Mouse (Mus musculus): ENCODE results near the gene Galm. TPM values are rescaled to one million over a fixed set of nuclear protein-coding genes. Genes with fewer than 3 reads are reported as not detected.

The Galm gene
- total and polyA plus RNA-seq, 3 experiments: 0.15 TPM; not detected in 2

GRCm38 (mm10) chr17:80088168-80088567 is 39.1 kb upstream of the Galm start:
- no peak overlapping the region for H3K9ac ChIP-seq (ENCODE audit: control insufficient read depth, low read depth, low read length, poor library complexity, severe bottlenecking)

GRCm38 (mm10) chr17:80090551-80090950 is 36.7 kb upstream of the Galm start:
- H3K4me1 ChIP-seq (ENCODE audit: control insufficient read depth in 1 of 2, insufficient read depth in 2 of 2, low read length in 2 of 2): no peaks in the 10 kb centered on the region
- no peak for DNase-seq (ENCODE audit: low read depth, low spot score)
- TF ChIP-seq POLR2AphosphoS5 (IDR thresholded peaks at IDR 0.05; ENCODE audit: borderline replicate concordance, low read depth, low read length) (no peak), EP300 (IDR thresholded peaks at IDR 0.05; ENCODE audit: low read depth in 1 of 2, low read length in 2 of 2) (no peak), RAD21 (IDR thresholded peaks at IDR 0.05; ENCODE audit: low read depth, low read length) (no peak), NELFE (IDR thresholded peaks at IDR 0.05; ENCODE audit: low read depth, low read length) (no peak), MAZ (IDR thresholded peaks at IDR 0.05; ENCODE audit: low read depth, low read length) (no peak), ETS1 (IDR thresholded peaks at IDR 0.05; ENCODE audit: low read depth, low read length) (no peak), MXI1 (IDR thresholded peaks at IDR 0.05; ENCODE audit: low read depth, low read length) (no peak), KAT2A (conservative IDR thresholded peaks at IDR 0.05; ENCODE audit: low read depth, low read length) (no peak), TAL1 (IDR thresholded peaks at IDR 0.05; ENCODE audit: low read length) (no peak), USF1 (IDR thresholded peaks at IDR 0.05; ENCODE audit: low read depth, low read length) (no peak), ELF1 (IDR thresholded peaks at IDR 0.05; ENCODE audit: low read depth, low read length) (no peak), UBTF (IDR thresholded peaks at IDR 0.05; ENCODE audit: borderline replicate concordance, insufficient read depth, low read depth, low read length) (no peak), JUND (IDR thresholded peaks at IDR 0.05; ENCODE audit: low read depth, low read length) (no peak), MEF2A (IDR thresholded peaks at IDR 0.05; ENCODE audit: extremely low read depth, insufficient replicate concordance, low read depth, low read length, poor library complexity, severe bottlenecking) (no peak), MYC (IDR thresholded peaks at IDR 0.05; ENCODE audit: low read depth, low read length) (no peak), RCOR1 (IDR thresholded peaks at IDR 0.05; ENCODE audit: low read depth, low read length) (no peak), MAX (IDR thresholded peaks at IDR 0.05; ENCODE audit: low read length) (no peak), MYB (IDR thresholded peaks at IDR 0.05; ENCODE audit: low read depth, low read length) (no peak), POLR2AphosphoS2 (IDR thresholded peaks at IDR 0.05; ENCODE audit: low read length) (no peak), HCFC1 (IDR thresholded peaks at IDR 0.05; ENCODE audit: low read depth, low read length) (no peak)
- H3K27me3 ChIP-seq (ENCODE audit: control insufficient read depth in 1 of 2, insufficient read depth in 2 of 2, low read length in 2 of 2): no peaks in the 10 kb centered on the region; a peak in 2 of 4 replicates
- no peaks in the 10 kb centered on the region for H3K36me3 ChIP-seq (ENCODE audit: control insufficient read depth in 1 of 2, insufficient read depth in 2 of 2, low read length in 2 of 2)
- no peak overlapping the region for H3K27ac ChIP-seq (ENCODE audit: control insufficient read depth, low read depth, low read length)
- no peak overlapping the region for H3K4me3 ChIP-seq (ENCODE audit: control insufficient read depth in 1 of 2, insufficient read depth in 1 of 2, low read depth in 2 of 2, low read length in 2 of 2)
- no peaks in the 10 kb centered on the region for H3K9me3 ChIP-seq (replicated peaks; ENCODE audit: insufficient read depth, low read length)
- no peak overlapping the region for H3K9ac ChIP-seq (ENCODE audit: control insufficient read depth, low read depth, low read length, poor library complexity, severe bottlenecking)
- no peaks in the 10 kb centered on the region for H3K79me2 ChIP-seq (ENCODE audit: control insufficient read depth, insufficient read depth, low read length, poor library complexity)

More at GRCm38 (mm10) chr17:80088168-80088567, 39.1 kb upstream of the Galm start:
- Histone ChIP-seq H3K27me3 (ENCODE audit: control insufficient read depth in 1 of 2, insufficient read depth in 2 of 2, low read length in 2 of 2) (no peaks in the 10 kb centered on the region), H3K4me3 (ENCODE audit: control insufficient read depth in 1 of 2, insufficient read depth in 1 of 2, low read depth in 2 of 2, low read length in 2 of 2) (no peak overlapping the region), H3K27ac (ENCODE audit: control insufficient read depth, low read depth, low read length) (no peak overlapping the region), H3K79me2 (ENCODE audit: control insufficient read depth, insufficient read depth, low read length, poor library complexity) (no peaks in the 10 kb centered on the region), H3K9me3 (replicated peaks; ENCODE audit: insufficient read depth, low read length) (no peaks in the 10 kb centered on the region), H3K4me1 (ENCODE audit: control insufficient read depth in 1 of 2, insufficient read depth in 2 of 2, low read length in 2 of 2) (no peaks in the 10 kb centered on the region), H3K36me3 (ENCODE audit: control insufficient read depth in 1 of 2, insufficient read depth in 2 of 2, low read length in 2 of 2) (no peaks in the 10 kb centered on the region)
- DNase-seq (ENCODE audit: low read depth, low spot score): no peak
- no peak for TF ChIP-seq SMC3 (IDR thresholded peaks at IDR 0.05; ENCODE audit: low read depth, low read length)
- TF ChIP-seq MAX (IDR thresholded peaks at IDR 0.05; ENCODE audit: low read length): no peak
- TF ChIP-seq CTCF (IDR thresholded peaks at IDR 0.05 in 2 of 3, conservative IDR thresholded peaks at IDR 0.05 in 1 of 3; ENCODE audit: control insufficient read depth in 1 of 3, insufficient read depth in 1 of 3, low read depth in 2 of 3, low read length in 3 of 3, poor library complexity in 1 of 3, severe bottlenecking in 1 of 3): no peak
- no peak for TF ChIP-seq RAD21 (IDR thresholded peaks at IDR 0.05; ENCODE audit: low read depth, low read length)
- TF ChIP-seq SIN3A (IDR thresholded peaks at IDR 0.05; ENCODE audit: low read length): no peak
- no peak for TF ChIP-seq ELF1 (IDR thresholded peaks at IDR 0.05; ENCODE audit: low read depth, low read length)
- TF ChIP-seq KAT2A (conservative IDR thresholded peaks at IDR 0.05; ENCODE audit: low read depth, low read length): no peak
- TF ChIP-seq HCFC1 (IDR thresholded peaks at IDR 0.05; ENCODE audit: low read depth, low read length): no peak
- no peak for TF ChIP-seq MYB (IDR thresholded peaks at IDR 0.05; ENCODE audit: low read depth, low read length)
- TF ChIP-seq CHD1 (IDR thresholded peaks at IDR 0.05; ENCODE audit: low read depth, low read length): no peak
- no peak for TF ChIP-seq ZMIZ1 (IDR thresholded peaks at IDR 0.05; ENCODE audit: low read depth, low read length)
- no peak for TF ChIP-seq ZNF384 (IDR thresholded peaks at IDR 0.05; ENCODE audit: low read depth, low read length)
- TF ChIP-seq BHLHE40 (IDR thresholded peaks at IDR 0.05; ENCODE audit: borderline replicate concordance, low read depth, low read length): no peak
- TF ChIP-seq TAL1 (IDR thresholded peaks at IDR 0.05; ENCODE audit: low read length): no peak
- TF ChIP-seq POLR2A (IDR thresholded peaks at IDR 0.05; ENCODE audit: control insufficient read depth in 1 of 2, insufficient read depth in 1 of 2, low read depth in 1 of 2, low read length in 2 of 2, poor library complexity in 1 of 2): no peak
- TF ChIP-seq TCF12 (IDR thresholded peaks at IDR 0.05; ENCODE audit: low read depth, low read length): no peak
- TF ChIP-seq ZKSCAN1 (IDR thresholded peaks at IDR 0.05; ENCODE audit: low read depth, low read length): no peak
- no peak for TF ChIP-seq NRF1 (IDR thresholded peaks at IDR 0.05; ENCODE audit: insufficient read depth, low read depth, low read length, poor library complexity, severe bottlenecking)
- TF ChIP-seq POLR2AphosphoS2 (IDR thresholded peaks at IDR 0.05; ENCODE audit: low read length): no peak

All from MEL (cell line).